ENCODE assay signal across 13 mouse cellular contexts in genomic region chr3:53730440-53730839, GRCm38 (mm10).
DNase-seq lines count a peak whose midpoint lies in the region; ATAC-seq lines count a peak whose summit lies in the region.
"Had no signal": no experiment of that assay in that cellular context is flagged by ENCODE, and none has a peak within 500 bp of the region (broad histone marks: within the 10 kb centered on the region; RNA-seq: fewer than 3 reads in every experiment).

No protein-coding gene starts in this region.

- no peak overlapping the region for H3K4me2 ChIP-seq in neural tube, embryonic 13.5 days
- H3K4me2 ChIP-seq in neural tube, embryonic 15.5 days, result no peak overlapping the region
- H3K4me2 ChIP-seq: liver, embryonic 12.5 days had no signal

- H3K4me3 ChIP-seq in neural tube, embryonic 13.5 days, result no peak overlapping the region
- no peak overlapping the region for H3K4me3 ChIP-seq in neural tube, embryonic 15.5 days (replicated peaks)
- H3K4me3 ChIP-seq: gastrocnemius, adult 2 months; liver, embryonic 12.5 days had no signal

- peak; percentile 87 for DNase-seq in heart, adult 11 months
- DNase-seq in heart, postnatal 25 days (ENCODE audit: low spot score), result no peak
- DNase-seq in heart, postnatal 10 days, result peak; percentile 48 to 60
- no peak for DNase-seq in right cerebral cortex, postnatal 10 days (ENCODE audit: low spot score in 2 of 2)
- DNase-seq in cerebellum, postnatal 14 days, result no peak
- DNase-seq in cerebellum, adult 11 months, result no peak
- DNase-seq: B cell, adult 2 months; cerebellum, adult 11-12 months; thymus, adult 18-20 months had no signal

- no peak overlapping the region for H3K27ac ChIP-seq in neural tube, embryonic 13.5 days (replicated peaks)
- no peak overlapping the region for H3K27ac ChIP-seq in neural tube, embryonic 15.5 days (replicated peaks)
- H3K27ac ChIP-seq: gastrocnemius, adult 2 months; liver, embryonic 12.5 days had no signal

- H3K9me3 ChIP-seq in neural tube, embryonic 13.5 days, result no peaks in the 10 kb centered on the region
- no peaks in the 10 kb centered on the region for H3K9me3 ChIP-seq in neural tube, embryonic 15.5 days (replicated peaks)
- H3K9me3 ChIP-seq: liver, embryonic 12.5 days had no signal

- intact Hi-C loops in heart, postnatal 25 days (cut with DNase I), result loop anchor here (5.0 to 10.0 kb wide), 3 partner anchors 94 to 624 kb away; no protein-coding TSS in a partner anchor
- intact Hi-C loops in heart, postnatal 10 days (cut with DNase I), result loop anchor here (5.0 to 10.0 kb wide), 2 partner anchors 203 to 964 kb away; partner anchors contain the start of gene Supt20

- WGBS in neural tube, embryonic 13.5 days, result 47% methylated on average over 7 of the region's 7 CpGs
- WGBS in neural tube, embryonic 15.5 days, result 50% methylated on average over 7 of the region's 7 CpGs

- H3K27me3 ChIP-seq in neural tube, embryonic 13.5 days, result no peaks in the 10 kb centered on the region
- no peaks in the 10 kb centered on the region for H3K27me3 ChIP-seq in neural tube, embryonic 15.5 days (replicated peaks)
- H3K27me3 ChIP-seq: liver, embryonic 12.5 days had no signal

- 0 out of 2 replicates have a peak, but pooled peaks have one; percentile 8 for ATAC-seq in neural tube, embryonic 13.5 days (ENCODE audit: low read depth)
- ATAC-seq in neural tube, embryonic 15.5 days (ENCODE audit: low FRiP score), result no peak
- ATAC-seq: liver, embryonic 12.5 days had no signal

- H3K36me3 ChIP-seq in neural tube, embryonic 13.5 days, result no peaks in the 10 kb centered on the region
- no peaks in the 10 kb centered on the region for H3K36me3 ChIP-seq in neural tube, embryonic 15.5 days
- H3K36me3 ChIP-seq: liver, embryonic 12.5 days had no signal

- H3K4me1 ChIP-seq in neural tube, embryonic 13.5 days (replicated peaks), result no peaks in the 10 kb centered on the region
- H3K4me1 ChIP-seq in neural tube, embryonic 15.5 days, result no peaks in the 10 kb centered on the region
- H3K4me1 ChIP-seq: liver, embryonic 12.5 days had no signal

- no peak overlapping the region for H3K9ac ChIP-seq in neural tube, embryonic 13.5 days
- no peak overlapping the region for H3K9ac ChIP-seq in neural tube, embryonic 15.5 days (replicated peaks)
- H3K9ac ChIP-seq: liver, embryonic 12.5 days had no signal

Comparison
In these comparisons a context has a peak if more than half of its experiments do, and no peak if none do; other contexts are left out.
1. DNase-seq: peak in heart, adult 11 months (single experiment) and heart, postnatal 10 days (2 of 2); none in heart, postnatal 25 days (single experiment), right cerebral cortex, postnatal 10 days (0 of 2), cerebellum, postnatal 14 days (0 of 2) and cerebellum, adult 11 months (single experiment).